Mouse (Mus musculus): Measurements from ENCODE around the gene Tnnc1.

Gene Tnnc1

DNA sequence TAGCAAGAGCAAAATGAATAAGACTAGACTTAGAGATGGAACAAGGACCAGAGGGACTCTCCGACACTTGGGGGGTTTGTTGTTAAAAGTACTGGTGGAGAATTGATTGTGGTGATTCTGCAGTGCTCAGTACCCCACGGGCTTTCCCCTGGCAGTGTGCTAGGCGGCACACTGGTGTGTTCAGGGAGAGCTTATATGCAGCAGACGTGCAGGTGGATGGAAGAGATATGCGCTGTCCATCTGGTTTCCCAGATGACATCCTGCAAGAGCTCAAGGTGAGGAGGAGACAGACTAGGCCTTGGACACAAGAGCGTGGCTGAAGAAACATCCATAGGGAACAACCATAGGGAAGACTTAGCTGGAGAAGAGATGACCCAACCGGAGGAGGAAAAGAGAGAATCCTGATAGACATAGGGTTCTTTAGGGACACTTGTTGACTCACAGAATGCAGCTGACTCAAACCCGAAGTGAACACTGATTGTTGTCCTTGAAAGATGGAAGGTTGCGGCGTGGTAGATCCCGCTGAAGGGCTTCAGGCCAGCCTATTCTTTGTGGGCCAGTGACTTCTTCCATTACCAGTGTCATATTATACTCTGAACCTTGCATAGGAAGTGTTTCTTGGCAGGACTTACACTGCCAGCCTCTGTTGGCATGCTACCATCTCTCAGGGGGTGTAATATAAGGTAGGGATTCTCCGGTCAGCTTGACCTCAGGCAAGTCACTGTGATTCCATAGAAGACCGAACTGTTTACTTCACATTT is 862 bp upstream of the Tnnc1 start:
- peak; percentile 29; the same call in 1 of the 2 replicates for ATAC-seq (ENCODE audit: insufficient number of reproducible peaks, low FRiP score, low TSS enrichment)

DNA sequence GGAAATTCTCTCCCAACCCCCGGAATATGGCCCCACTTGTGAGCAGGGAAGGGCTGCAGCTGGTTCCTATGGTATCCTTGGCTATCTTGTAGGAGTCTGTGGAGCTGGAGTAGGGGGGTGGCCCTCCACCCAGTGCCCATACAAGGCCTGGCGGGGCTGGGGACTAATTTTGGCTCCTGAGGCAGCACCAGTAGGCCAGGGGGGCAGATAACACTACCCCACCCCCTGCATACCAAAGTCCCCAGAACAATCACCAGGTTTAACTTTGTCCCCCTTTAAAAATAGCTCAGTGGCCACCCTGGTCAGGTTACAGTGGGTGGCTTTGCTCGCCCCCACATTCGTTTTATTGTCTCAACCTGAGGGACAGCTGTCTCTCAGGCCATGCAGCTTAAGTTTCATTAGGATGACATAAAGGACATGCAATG is 1.0 kb downstream of the Tnnc1 start:
- ATAC-seq (ENCODE audit: insufficient number of reproducible peaks, low FRiP score, low TSS enrichment) = no peak

DNA sequence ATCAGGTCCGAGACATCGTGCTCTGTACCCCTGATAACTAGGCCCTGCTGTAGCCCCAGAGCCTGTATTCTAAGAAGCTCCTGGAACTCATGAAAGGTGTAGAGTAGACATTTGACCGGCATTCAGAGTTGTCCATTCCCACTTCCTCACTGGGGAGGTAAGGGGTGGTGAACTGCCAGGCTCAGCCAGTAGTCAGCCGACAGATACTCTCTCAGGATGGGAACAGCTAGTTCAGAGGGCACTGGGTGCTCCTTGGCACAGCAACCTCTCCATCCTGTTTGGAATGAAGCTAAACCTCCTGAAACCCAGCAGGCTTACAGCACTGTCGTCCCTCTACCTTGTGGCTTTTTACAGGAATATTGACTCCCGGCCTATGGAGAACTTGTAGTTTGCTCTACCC is 3.7 kb downstream of the Tnnc1 start:
- ATAC-seq (ENCODE audit: insufficient number of reproducible peaks, low FRiP score, low TSS enrichment) = no peak

DNA sequence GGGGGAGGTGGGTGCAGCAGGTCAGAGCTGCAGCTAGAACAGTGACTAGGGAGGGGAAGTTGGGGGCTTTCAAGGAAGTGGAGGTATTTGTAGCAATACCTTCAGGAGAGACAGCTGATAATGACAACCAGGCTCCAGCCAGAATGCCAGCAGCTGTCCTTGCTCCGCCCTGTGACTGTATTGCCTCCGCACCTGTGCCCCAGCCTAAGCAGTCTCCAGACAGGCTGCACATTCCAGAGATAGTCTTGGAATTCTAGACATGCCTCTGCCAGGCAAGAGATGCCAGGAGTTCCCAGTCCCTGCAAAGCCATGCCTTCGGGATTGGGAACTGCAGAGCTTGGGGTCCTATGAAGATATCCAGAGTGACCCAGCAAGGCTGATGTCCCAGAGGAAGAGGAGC is 4.4 kb downstream of the Tnnc1 start:
- no peak for ATAC-seq (ENCODE audit: insufficient number of reproducible peaks, low FRiP score, low TSS enrichment)

DNA sequence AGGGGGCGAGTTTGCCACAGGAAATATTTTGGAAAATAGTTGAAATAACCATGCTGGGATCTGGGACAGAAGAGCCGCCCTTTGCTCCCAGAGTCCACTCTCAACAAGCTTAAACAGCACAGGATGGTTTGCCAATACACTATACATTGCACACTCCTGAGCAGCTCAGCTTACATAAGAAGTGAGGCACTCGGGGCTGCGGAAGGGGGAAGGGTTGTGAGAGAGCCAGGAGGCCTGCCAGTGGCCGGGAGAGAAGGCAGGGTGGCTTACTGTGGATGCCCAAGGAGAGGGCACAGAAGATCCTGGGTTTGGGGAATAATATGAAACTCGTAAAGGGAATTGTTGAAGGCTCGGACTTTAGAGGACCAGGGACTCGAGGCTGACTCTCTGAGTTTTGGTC is 5.8 kb downstream of the Tnnc1 start:
- no peak for ATAC-seq (ENCODE audit: insufficient number of reproducible peaks, low FRiP score, low TSS enrichment)

DNA sequence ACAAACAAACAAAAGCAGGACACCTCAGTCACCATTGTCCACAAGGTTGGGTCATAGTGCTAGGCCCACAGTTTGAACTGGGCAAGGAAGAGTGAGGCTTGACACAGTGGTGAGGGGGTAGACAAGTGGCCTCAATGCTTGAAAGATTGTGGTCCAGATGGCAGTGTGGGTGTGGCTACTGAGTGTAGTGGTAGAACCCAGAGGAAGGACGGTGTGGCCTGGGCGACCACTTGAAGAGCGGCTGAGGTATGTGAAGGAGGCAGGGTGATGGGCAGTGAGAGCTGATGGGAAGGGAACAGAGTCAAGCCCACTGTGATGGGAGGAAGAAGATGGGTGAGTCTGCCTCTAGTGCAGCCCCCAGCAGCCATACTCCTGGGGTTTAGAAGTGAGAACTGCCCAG is 6.6 kb downstream of the Tnnc1 start:
- no peak for ATAC-seq (ENCODE audit: insufficient number of reproducible peaks, low FRiP score, low TSS enrichment)

DNA sequence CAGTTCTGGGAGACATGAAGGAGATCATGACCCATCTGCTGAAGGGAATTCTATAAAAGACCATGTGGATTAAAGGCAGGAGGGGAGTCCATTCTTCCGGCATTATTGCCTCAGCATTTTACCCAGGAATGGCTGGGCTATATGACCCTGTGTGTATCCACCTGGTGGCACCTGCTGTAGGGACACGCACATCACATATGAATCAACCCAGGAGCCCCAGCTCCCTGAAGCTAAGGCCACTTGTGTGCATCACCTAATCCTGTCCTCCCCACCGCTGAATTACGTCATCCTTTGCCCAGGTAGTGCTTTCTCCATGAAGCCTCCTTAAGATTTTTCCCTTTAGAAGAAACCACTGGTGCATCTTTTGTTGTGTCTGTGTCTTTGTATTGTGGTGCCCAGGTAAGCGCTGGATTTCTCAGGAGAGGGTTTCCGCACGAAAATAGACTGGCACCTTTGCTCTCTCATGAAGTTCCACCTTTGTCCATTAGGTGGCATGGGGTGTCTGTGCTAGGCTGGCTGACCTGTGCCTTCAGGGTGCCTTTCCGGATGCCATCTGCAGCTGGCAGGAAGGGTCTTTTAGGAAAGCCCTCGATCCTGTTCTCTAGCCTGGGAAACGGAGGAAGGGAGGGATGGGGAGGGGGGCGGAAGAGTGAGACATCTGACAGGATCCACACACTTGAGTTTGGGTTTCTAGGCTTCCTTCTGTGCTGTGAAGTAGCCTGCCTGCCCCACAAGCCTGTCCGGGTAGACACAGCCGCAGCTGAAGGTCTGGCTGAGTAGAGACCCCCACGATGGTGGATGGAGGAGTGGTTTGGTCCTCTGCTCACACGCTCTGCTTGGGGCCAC is 7.3 kb downstream of the Tnnc1 start:
- peak; percentile 42; the same call in 1 of the 2 replicates for ATAC-seq (ENCODE audit: insufficient number of reproducible peaks, low FRiP score, low TSS enrichment)

DNA sequence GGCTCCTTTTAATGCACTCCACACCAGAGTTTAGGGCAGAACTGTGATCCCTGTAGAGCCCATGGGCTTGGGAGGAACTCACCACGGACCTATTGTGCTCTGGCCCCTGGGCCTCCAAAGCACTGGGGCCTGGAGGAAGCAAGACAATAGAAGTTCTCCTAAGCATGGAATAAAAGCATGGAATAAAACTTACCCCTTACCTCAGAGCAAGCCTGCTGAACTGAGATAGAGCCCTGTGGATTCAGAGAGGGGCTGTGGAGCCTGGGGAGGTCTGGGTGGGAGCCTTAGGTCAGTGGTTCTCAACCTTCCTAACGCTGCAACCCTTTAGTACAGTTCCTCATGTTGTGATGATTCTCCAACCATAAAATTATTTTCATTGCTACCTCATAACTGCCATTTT is 8.7 kb downstream of the Tnnc1 start, which contains the start of gene Nisch:
Nisch (minus strand) TSS at position 101 of the 400 bp plus-strand sequence.
- no peak for ATAC-seq (ENCODE audit: insufficient number of reproducible peaks, low FRiP score, low TSS enrichment)

DNA sequence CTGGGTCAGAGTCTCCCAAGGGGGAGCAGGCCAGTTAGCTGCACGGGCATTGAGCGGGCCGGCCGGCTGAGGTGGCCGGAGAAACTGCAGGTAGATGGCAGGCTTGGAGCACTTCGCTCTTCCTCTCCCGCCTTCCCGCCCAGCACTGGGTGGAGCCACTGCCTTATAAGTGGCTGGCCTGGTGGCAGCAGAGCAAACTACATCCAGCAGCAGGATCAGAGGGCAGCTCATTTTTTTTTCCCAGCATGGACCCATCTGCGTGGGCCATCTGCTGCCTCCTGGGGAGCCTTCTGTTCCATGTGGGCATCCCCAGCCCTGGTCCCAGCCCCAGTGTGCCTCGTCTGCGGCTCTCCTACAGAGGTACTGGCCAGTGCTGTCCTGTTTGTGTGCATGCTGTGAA is 9.6 kb downstream of the Tnnc1 start, which contains the start of gene Sema3g:
Sema3g (plus strand) TSS at position 195 of the 400 bp plus-strand sequence.
- peak; percentile 79 for ATAC-seq (ENCODE audit: insufficient number of reproducible peaks, low FRiP score, low TSS enrichment)

DNA sequence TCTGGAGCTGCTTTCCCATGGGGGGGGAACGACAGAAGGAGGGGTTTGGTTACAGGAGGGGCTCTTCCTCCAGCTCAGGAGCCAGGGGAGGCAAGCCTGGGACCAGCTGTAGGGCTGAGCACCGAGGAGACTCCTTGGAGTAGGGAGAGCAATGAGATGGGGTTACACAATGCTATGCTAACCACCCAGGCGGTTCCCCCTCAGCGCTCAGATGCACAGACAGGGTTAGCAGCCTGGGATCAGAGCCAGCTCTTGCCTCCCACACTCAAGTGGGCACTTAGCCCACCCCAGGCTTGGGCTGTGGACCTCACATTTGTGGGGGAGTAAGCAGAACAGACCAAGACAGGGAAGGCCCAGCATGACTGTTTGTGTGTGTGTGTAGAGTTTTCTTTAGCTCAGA is 18.9 kb downstream of the Tnnc1 start:
- no peak for ATAC-seq (ENCODE audit: insufficient number of reproducible peaks, low FRiP score, low TSS enrichment)

DNA sequence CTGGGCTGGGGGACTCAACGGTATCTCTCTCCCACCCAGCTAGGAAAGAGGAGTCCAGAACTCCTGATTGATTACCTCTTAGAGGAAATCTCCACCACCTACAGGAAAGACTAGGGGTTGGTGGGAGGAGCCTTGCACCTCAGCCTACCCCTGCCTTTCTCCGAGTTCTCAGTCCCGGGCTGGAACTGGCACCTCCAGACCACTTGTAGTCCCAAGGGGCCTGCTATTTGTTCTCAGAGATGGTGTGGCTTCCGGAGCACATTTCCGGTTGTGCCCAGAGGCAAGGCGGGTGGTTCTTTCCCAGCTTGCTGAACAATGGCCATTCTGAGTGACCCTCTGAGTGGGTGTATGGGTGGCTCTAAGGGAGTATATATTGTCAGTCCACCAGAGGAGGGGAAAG is 20.1 kb downstream of the Tnnc1 start:
- no peak for ATAC-seq (ENCODE audit: insufficient number of reproducible peaks, low FRiP score, low TSS enrichment)

DNA sequence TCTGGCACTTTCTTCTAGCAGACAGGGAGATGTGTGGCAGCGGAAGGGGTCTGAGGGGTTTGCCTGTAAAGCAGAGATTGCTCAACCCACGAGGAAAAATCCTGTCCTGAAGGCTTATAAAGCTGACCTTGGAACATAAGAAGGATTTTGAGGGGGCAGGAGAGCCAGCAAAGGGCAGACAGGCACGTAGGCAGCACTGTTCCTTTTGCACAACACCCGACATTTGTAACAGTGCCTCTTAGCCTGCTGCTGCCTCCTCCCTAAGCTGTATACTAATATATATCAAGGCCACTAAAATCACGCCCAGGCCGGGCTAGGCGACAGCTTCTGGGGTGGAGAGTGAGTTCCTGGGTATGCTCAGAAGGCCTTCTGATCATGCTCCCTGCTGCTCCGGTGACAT is 22.3 kb downstream of the Tnnc1 start:
- ATAC-seq (ENCODE audit: insufficient number of reproducible peaks, low FRiP score, low TSS enrichment) = no peak

DNA sequence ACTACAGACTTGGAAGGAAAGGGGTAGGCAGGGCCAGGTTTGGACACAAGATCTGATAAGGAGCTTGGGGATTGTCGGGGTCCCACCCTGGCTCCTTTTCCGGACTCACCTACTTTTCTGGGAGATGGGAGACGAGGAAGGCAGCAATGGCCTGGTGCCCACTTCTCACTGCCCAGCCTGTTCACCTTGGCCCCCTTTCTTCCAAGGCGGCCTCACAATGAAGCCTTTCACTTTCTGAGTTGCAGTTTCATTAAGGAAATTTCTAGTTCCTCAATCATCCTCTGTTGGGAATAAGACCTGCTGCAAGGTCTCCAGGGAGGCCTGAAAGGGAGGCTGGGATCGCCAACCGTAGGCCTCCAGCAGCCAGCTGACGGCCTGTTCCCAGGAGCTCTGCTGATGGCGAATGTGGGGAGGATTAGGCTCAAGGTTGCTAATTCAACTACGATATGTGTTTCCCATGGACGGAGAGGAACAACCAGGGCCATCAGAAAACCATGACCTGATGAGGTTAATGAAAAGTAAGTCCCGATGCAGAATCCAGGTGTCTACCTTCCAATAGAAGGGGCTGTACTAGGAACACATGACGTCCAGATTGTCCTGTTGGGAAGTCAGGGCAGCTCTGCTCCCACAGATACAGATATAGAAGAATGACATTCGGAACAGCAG is 24.4 kb downstream of the Tnnc1 start:
- no peak for ATAC-seq (ENCODE audit: insufficient number of reproducible peaks, low FRiP score, low TSS enrichment)

DNA sequence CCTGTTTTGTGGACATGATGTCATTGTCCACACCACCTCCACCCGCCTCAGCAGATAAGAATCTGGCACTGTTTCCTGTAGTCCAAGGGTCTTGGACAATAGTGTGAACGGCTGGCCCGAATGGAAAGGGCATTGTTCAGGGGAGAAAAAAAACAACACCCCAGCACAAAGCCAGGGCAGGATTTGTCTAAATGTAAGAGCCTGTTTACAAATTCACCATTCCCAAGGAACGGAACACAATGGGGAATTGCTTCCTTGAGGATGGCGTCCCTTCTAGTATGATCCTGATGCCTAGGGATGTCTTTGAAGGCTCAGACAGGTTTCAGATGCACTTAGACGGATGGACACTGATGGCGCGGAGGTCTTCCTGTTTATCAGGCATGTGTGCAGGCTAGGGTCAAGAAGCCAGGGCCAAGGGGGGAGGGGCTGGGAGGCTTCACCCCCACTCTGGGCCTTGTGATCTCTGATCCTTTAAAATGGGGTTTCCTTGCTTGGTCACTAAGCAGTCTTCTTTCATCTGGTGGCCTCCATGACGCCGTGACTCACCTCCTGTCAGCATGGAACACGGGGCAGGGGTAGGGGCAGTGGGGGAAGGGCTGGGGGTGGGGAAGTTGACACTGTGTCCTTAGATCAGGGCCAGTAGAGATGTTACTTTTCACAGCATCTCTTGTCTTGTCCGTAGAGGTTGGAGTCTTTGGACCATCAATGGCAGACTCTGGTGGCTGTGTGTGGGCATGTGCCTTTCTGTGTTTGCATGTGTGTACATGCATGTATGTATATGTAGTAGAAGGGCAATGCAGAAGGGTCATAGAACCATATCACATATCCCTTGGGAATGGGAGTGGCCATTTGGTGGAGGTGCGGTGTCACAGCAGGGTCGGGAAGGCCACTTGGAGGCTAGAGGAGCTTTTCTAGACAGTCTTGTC is 25.2 kb downstream of the Tnnc1 start:
- peak; percentile 26; the same call in 1 of the 2 replicates for ATAC-seq (ENCODE audit: insufficient number of reproducible peaks, low FRiP score, low TSS enrichment)

DNA sequence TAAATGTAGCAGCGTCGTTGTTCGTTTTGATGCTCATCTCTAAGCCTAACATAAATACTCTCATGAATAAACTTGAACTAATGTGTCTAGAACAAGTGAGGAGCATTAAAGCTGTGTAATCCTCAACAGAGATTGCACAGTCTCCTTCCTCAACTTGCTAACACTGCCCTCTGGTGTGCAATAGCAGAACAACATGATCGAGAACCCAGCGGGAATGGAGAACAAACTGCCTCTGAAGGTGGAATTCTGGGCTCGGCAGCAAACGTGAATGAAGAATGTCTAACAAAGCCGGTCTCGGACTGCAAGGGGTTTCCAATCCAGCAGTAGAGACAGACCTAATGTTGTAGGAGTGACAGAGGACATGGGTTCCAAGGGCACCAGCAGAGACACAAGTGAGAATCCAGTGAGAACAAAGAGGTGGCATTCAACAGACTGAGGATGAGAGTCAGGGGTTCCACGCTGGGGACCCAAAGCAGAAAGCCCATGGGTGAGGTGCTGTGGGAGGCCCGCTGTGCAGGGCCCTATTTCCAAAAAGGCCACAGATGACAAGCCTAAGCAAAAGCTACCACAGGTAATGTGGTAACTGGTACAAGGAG is 26.0 kb downstream of the Tnnc1 start:
- ATAC-seq (ENCODE audit: insufficient number of reproducible peaks, low FRiP score, low TSS enrichment) = peak; percentile 60; the same call in 1 of the 2 replicates

DNA sequence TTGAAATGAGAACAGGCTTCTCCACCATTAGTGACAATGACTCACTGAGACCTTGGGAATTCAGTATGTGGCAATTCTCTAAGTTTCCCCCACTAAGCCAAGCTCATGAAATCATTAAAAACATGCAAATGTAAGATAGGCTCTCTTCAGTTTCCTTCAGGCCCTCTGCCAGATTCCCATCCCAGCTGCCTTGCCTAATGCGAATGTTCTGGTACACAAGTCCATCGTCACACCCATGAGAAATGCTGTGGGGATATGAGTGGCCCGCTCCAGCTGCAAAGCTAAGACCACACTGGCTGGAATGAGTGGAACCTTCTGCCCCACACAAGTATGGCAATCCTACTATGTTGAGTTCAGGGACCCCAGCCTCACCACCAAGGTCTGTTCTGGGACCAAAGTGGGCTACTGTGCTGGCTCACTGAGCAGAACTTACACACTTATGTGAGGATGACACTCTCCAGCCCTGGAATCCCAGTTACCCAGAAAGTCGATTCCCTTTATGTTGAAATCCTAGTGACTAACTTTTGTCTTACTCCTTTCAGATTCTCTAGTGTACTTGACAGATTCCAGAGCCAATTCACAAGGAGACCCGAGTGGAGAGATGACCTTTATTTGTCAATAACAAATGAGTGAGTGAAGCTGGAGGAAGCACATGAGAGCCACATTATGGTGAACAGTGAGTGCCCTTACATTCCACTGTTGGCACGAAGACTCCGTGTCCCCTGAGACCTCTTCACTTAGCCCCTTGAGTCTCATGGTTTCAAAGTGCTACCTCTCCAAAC is 29.2 kb downstream of the Tnnc1 start:
- no peak for ATAC-seq (ENCODE audit: insufficient number of reproducible peaks, low FRiP score, low TSS enrichment)

DNA sequence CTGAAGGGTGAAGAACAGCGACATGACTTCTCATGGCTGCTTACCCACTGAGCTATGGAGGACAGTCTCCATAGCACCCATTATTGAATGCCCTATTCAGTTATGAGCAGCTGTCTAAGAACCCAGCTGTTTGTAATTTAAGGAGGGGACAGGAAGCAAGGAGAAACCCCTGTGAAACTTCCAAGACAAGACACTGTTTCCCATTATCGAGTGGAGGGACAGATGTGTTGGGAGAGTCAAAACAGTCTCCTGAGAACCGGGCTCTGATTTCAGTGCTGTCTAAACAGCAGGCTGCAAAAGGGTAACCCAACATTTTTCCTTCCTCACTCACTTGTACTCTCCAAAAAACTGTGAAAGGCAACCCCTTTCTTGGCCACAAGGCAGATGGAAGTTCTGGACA is 32.4 kb downstream of the Tnnc1 start:
- no peak for ATAC-seq (ENCODE audit: insufficient number of reproducible peaks, low FRiP score, low TSS enrichment)

DNA sequence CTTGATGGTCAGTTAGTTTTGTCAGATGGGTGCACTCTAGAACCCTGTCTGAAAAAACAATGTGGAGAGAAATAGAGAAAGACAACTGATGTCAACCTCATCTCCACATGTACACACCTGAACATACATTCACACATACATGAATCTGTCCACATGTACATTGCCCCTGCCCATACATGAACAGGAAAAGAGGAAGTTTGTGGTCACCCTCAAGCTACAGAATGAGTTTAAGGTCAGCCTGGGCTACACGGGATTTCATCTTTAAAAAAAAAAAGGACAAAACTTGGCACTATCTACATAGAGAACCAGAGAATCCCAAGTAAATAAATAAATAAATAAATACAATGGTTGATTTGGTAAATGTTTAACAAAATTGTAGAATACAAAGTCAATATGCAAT is 36.7 kb downstream of the Tnnc1 start:
- ATAC-seq (ENCODE audit: insufficient number of reproducible peaks, low FRiP score, low TSS enrichment) = no peak

DNA sequence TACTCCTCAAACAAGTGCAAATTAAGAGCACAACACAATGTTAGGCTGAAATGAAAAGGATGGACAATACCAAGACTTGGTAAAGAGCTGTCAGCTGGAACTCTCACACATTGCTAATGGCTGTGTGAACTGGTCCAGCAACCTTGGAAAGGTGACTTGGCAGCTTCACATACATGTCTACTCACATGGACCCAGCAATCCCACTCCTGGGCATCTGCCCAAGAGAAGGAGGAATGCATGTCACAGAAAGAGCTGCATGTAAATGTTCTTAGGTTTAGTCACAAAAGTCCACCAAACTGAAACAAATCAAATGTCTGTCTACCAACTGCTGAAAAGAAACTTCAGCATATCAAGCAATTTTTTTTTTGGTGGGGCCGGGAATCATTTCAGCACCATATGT is 37.8 kb downstream of the Tnnc1 start:
- ATAC-seq (ENCODE audit: insufficient number of reproducible peaks, low FRiP score, low TSS enrichment) = no peak
